Mouse (Mus musculus) layer of hippocampus, adult 9-11 months (tissue): Measurements from ENCODE around the gene Ccnj.

Experiments
- DNase-seq: peaks from one replicate; pipeline ENCODE4 v3.0.0; 2022

Ccnj gene

GRCm38 (mm10) chr19:40830703-40831415 lies at the start of gene Ccnj:
Gene Ccnj, plus strand, starts transcription at chr19:40831279.
- DNase-seq, result peak; percentile 92

GRCm38 (mm10) chr19:40788004-40788714 lies 42.9 kb upstream of the Ccnj start:
- no peak for DNase-seq

GRCm38 (mm10) chr19:40788715-40789084 lies 42.4 kb upstream of the Ccnj start:
- DNase-seq, result peak; percentile 2

- no peak for DNase-seq
Measured at GRCm38 (mm10) chr19:40805176-40805737, 25.8 kb upstream of the Ccnj start.

- no peak for DNase-seq
Measured at GRCm38 (mm10) chr19:40809858-40810257, 21.2 kb upstream of the Ccnj start.

- DNase-seq, result no peak
Measured at GRCm38 (mm10) chr19:40811840-40812239, 19.2 kb upstream of the Ccnj start.

- DNase-seq, result no peak
Measured at GRCm38 (mm10) chr19:40812778-40813177, 18.3 kb upstream of the Ccnj start.

GRCm38 (mm10) chr19:40813385-40813784 lies 17.7 kb upstream of the Ccnj start:
- no peak for DNase-seq

- DNase-seq, result no peak
Measured at GRCm38 (mm10) chr19:40815645-40816183, 15.4 kb upstream of the Ccnj start.

GRCm38 (mm10) chr19:40817901-40818532 lies 13.1 kb upstream of the Ccnj start:
- no peak for DNase-seq

- DNase-seq, result no peak
Measured at GRCm38 (mm10) chr19:40818764-40819163, 12.3 kb upstream of the Ccnj start.

- DNase-seq, result no peak
Measured at GRCm38 (mm10) chr19:40821306-40821825, 9.7 kb upstream of the Ccnj start.

GRCm38 (mm10) chr19:40825636-40826035 lies 5.4 kb upstream of the Ccnj start:
- no peak for DNase-seq

GRCm38 (mm10) chr19:40826735-40827134 lies 4.3 kb upstream of the Ccnj start:
- DNase-seq, result no peak

- DNase-seq, result no peak
Measured at GRCm38 (mm10) chr19:40830198-40830597, 881 bp upstream of the Ccnj start.

GRCm38 (mm10) chr19:40831416-40832201 lies 530 bp downstream of the Ccnj start:
- no peak for DNase-seq

- no peak for DNase-seq
Measured at GRCm38 (mm10) chr19:40832361-40832760, 1.3 kb downstream of the Ccnj start.

- DNase-seq, result no peak
Measured at GRCm38 (mm10) chr19:40834436-40834835, 3.4 kb downstream of the Ccnj start.

- DNase-seq, result no peak
Measured at GRCm38 (mm10) chr19:40838205-40838604, 7.1 kb downstream of the Ccnj start.

GRCm38 (mm10) chr19:40840303-40840702 lies 9.2 kb downstream of the Ccnj start:
- no peak for DNase-seq

GRCm38 (mm10) chr19:40841083-40841482 lies 10.0 kb downstream of the Ccnj start:
- no peak for DNase-seq

- DNase-seq, result no peak
Measured at GRCm38 (mm10) chr19:40841593-40841992, 10.5 kb downstream of the Ccnj start.
